In the genomic region with DNA sequence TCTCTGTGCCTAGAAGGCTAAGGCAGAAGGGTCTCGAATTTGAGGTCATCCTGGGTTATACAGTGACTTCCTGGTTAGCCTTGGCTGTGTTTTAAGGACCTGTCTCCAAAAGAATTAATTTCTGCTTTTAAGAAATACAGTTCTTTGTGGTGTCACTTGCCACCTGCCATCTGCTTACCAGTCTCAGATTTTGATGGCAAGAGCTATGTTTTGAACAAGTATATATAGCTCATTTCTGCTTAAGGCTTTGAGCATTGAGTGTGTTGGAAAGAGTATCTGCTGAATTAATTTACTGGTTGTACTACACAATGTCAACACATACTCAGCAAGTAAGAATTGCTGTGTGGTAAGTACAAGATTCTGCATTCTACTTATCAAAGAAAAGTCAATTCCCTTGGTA, we compare ENCODE assay signal across 26 mouse cellular contexts.
"Had no signal": no experiment of that assay in that cellular context is flagged by ENCODE, and none has a peak within 500 bp of the region (broad histone marks: within the 10 kb centered on the region; RNA-seq: fewer than 3 reads in every experiment).

No protein-coding gene starts in this region.

- H3K4me3 ChIP-seq: gastrocnemius, adult 2 months; heart, embryonic 10.5 days; heart, embryonic 12.5 days; hindbrain, embryonic 13.5 days; hindbrain, embryonic 15.5 days; kidney, embryonic 15.5 days; layer of hippocampus, adult 2 months; limb, embryonic 13.5 days; limb, embryonic 15.5 days; liver, embryonic 12.5 days had no signal

- H3K27ac ChIP-seq: gastrocnemius, adult 2 months; heart, embryonic 10.5 days; hindbrain, embryonic 13.5 days; hindbrain, embryonic 15.5 days; hindbrain, postnatal 0 days; kidney, embryonic 15.5 days; kidney, postnatal 0 days; layer of hippocampus, adult 2 months; limb, embryonic 13.5 days; limb, embryonic 15.5 days; liver, embryonic 12.5 days; liver, embryonic 14.5 days had no signal

- ATAC-seq: hindbrain, postnatal 0 days; intestine, embryonic 16.5 days; liver, embryonic 12.5 days had no signal

- H3K9me3 ChIP-seq: heart, embryonic 10.5 days; heart, embryonic 12.5 days; hindbrain, embryonic 13.5 days; hindbrain, embryonic 15.5 days; kidney, embryonic 15.5 days; limb, embryonic 13.5 days; limb, embryonic 15.5 days; liver, embryonic 12.5 days had no signal

- H3K36me3 ChIP-seq: heart, embryonic 10.5 days; heart, embryonic 12.5 days; hindbrain, embryonic 13.5 days; hindbrain, embryonic 15.5 days; kidney, embryonic 15.5 days; limb, embryonic 13.5 days; limb, embryonic 15.5 days; liver, embryonic 12.5 days had no signal

- H3K27me3 ChIP-seq: heart, embryonic 12.5 days; hindbrain, embryonic 13.5 days; hindbrain, embryonic 15.5 days; kidney, embryonic 15.5 days; limb, embryonic 13.5 days; limb, embryonic 15.5 days; liver, embryonic 12.5 days had no signal

- H3K4me2 ChIP-seq: heart, embryonic 12.5 days; hindbrain, embryonic 13.5 days; hindbrain, embryonic 15.5 days; kidney, embryonic 15.5 days; limb, embryonic 13.5 days; limb, embryonic 15.5 days; liver, embryonic 12.5 days had no signal

- H3K9ac ChIP-seq: heart, embryonic 12.5 days; hindbrain, embryonic 13.5 days; hindbrain, embryonic 15.5 days; kidney, embryonic 15.5 days; limb, embryonic 13.5 days; limb, embryonic 15.5 days; liver, embryonic 12.5 days; liver, embryonic 14.5 days had no signal

- DNase-seq: gastrocnemius, adult 2 months; gastrocnemius, postnatal 10 days; gastrocnemius, postnatal 25 days; heart, adult 18-20 months; heart, postnatal 10 days; heart, postnatal 36 days; kidney, adult 11 months; kidney, adult 2 months; kidney, adult 9 months; kidney, postnatal 14 days; kidney, postnatal 36 days; layer of hippocampus, postnatal 36 days; left cerebral cortex, postnatal 4 days had no signal

- H3K4me1 ChIP-seq: heart, embryonic 10.5 days; heart, embryonic 12.5 days; hindbrain, embryonic 13.5 days; hindbrain, embryonic 15.5 days; kidney, embryonic 15.5 days; limb, embryonic 13.5 days; limb, embryonic 15.5 days; liver, embryonic 12.5 days had no signal
